Mouse (Mus musculus) frontal cortex, postnatal 10 days (tissue): ENCODE results near the gene Gm10837.
"Not testable (repeated sequence)": the region's sequence is repeated elsewhere in the genome, so short reads cannot be mapped to it uniquely, and the experiment has no call there.

Source experiments
- DNase-seq, 2 experiments: peaks; one replicate each; pipeline ENCODE4 v3.0.0; 2022; ENCODE audit warnings: low spot score in 2 of 2, mixed read lengths in 1 of 2

Gene Gm10837

DNA sequence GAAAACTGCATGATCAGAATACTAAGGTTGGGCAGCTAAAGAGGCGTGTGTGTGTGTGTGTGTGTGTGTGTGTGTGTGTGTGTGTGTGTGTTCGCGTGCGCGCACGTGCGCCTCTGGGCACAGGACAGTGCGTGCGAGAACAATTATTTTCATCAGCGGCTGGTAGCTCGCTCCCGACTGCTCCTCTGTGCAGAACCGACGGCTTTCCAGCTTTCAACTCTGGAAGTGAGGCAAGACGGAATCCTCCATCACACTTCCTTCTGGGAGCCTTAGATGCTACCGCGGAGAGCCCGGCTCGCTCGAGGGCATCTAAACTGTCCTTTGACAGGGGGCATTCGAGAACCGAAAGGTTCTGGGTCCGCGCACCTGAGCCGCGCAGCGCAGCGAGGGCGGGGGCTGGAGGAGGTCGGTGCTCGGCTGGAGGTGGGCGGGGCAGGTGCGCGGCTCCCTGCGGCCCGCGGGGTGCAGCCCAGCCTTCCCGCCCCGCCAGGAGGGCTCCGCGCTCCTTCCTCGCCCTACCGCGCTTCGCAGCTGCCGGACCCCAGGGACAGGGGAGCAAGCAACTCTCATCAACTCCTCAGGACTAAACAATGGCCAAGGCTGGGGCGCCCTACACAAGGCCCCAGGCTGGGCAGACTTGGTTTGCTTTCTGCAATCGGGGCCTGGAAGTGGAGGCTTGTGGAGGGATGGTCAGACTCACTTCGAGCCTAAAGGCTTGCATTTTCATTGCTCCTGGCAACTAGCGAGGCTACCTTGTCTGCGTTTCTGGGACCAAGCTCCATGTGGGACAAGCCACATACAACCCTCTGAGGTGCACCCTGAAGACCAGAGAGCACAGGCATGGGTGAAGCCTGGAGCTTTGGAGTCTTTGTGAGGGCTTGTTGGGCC is at the start of gene Gm10837:
Gene Gm10837 (plus strand): TSS at position 146 of the 888 bp plus-strand sequence.
- no peak for DNase-seq

GRCm38 (mm10) chr14:122449601-122450495 is 40.5 kb upstream of the Gm10837 start:
- no peak for DNase-seq

- DNase-seq = no peak
Measured at GRCm38 (mm10) chr14:122450496-122451382, 39.6 kb upstream of the Gm10837 start, which contains the start of gene Gm5089. Gm5089 (minus strand) TSS chr14:122451115.

- DNase-seq = no peak
Measured at GRCm38 (mm10) chr14:122451551-122452145, 38.7 kb upstream of the Gm10837 start.

GRCm38 (mm10) chr14:122452701-122453387 is 37.5 kb upstream of the Gm10837 start:
- no peak for DNase-seq

DNA sequence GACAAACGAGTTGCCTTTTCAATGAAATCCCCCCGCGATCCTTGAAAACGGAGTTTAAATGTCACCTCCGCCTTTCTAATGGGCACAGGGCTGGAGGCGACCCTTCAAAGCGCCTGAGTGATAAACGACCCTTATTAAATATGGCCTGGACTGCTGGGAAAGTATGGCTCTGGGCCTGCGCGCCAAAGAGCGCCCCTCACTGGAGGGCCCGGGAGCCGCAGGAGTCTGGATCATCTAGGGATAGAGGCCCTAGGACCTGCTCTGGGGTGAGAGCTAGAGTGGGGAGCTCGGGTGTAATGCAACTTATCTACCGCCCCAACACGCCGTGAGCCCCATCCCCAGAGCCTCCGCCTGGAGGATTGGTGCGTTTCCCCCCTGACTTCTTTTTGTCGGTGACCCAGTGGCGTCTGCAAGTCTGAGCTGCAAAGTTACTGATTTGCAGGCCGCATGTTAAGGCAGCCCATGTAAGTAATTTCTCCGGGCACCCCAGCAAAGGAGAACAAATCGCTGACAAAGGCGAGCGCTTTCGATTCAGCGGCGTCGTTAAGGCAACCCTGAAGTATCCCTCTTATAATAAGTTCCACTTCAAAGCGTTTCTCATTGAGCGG is 36.9 kb upstream of the Gm10837 start:
- peak in 1 of 2 experiments; percentile 34 for DNase-seq

DNA sequence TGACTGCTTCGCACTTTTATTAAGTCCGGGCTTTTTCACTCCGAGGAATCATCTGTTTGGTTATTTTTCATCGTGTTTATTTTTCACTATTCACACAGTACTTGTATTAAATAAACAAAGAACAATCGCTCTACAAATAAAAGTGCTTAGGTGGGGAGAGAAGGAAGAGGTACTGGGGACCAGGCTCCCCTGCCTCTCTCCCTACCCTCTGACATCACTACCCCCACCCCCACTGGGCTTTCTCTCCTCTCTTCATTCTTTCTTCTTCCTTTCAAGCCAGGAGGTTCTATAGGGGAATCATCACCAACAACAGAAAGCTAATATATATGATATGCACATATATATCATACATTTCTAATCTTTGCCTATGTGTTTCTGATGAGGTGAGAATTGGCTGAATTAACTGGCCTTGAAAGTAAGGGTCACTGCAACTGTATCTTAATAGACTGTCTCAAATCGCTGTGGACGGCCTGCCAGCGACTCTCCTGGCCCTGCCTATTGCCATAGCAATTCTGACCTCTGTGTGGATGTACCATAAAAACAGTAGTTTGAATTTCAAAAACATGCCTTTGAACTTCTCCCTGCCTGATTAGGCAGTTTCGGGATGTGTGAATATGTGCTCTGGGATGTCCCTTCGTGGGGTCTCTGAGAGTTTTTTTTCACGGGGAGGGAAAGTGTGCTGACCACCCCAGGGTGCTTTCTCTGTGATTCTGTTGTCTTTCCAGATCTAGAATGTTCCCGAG is 36.2 kb upstream of the Gm10837 start:
- DNase-seq = no peak

GRCm38 (mm10) chr14:122454901-122455561 is 35.4 kb upstream of the Gm10837 start:
- no peak for DNase-seq

DNA sequence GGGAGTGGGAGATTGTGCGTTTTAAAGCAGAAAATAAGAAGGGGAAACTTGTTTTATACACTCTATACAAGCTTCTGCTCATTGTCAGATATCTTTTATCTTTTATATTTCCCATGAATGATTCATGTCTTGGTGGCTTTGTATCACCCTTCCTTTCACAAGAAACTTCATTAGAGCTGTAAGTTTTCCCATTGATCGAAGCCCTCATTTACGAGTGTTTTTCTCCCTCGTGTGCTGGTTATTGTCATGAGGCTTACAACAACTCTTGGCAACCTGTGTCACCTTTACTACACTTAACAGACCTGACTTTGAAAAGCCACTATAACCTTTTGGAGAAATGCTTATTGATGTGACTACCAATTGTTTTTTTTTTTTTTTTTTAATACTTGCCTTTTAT is 34.8 kb upstream of the Gm10837 start:
- no peak for DNase-seq

GRCm38 (mm10) chr14:122459332-122459731 is 31.1 kb upstream of the Gm10837 start:
- DNase-seq = not testable (repeated sequence)

- DNase-seq = no peak
Measured at GRCm38 (mm10) chr14:122459776-122460175, 30.6 kb upstream of the Gm10837 start.

DNA sequence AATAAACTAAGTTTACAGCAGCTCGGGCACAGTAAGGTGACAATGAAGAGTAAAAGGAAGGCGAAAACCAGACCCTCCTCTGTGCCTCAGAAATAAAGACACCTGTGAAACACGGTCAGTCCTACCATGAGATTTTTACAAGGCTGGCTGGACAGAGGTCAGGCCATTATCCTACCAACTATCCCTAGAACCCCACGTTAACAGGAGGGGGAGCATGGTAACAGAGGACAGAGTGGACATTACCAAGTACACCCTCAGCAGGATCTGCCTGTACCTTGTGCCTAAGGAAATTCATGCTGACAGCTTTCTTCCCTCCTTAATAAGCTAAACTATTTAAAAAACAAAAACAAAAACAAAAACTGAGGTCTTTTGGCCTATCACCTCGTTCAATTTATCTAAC is 30.2 kb upstream of the Gm10837 start:
- DNase-seq = no peak

DNA sequence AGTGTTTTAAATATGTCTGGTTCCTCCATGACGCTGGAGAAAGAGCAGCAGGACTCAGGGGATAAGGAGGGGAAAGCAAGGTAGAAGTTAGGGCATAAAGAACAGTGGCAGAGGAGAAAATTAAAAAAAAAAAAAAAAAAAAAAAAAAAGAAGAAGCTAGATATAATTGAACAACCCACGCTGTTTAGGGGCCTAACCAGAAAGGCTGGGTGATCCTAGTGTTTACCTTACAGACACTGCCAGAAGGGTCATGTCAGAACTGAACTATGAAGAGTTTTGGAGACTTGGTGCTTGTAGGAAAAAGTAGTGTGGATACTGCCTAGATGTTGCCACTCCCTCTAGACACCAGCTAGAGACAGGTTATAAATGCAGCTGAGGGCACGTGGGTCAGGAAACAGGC is 28.9 kb upstream of the Gm10837 start:
- DNase-seq = no peak

- no peak for DNase-seq
Measured at GRCm38 (mm10) chr14:122461966-122462365, 28.4 kb upstream of the Gm10837 start.

DNA sequence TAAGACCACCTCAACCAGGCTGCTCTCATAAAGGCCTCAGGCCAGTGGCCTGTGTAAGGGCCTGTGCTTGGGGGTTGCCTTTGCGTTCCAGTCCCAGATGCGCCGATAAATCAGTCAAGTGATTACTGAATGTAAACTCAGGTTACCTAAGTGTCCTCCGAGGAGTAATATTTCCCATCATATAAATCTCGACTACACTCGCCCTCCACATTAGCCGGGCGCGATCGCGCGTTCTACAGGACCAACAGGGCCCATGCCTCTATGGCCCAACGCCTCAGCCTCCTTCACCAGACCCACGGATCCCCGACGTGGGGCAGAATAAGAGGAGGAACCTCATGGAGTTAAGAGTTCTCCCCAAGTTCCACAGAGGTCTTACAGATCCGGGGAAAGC is 27.7 kb upstream of the Gm10837 start:
- no peak for DNase-seq

GRCm38 (mm10) chr14:122463080-122463691 is 27.2 kb upstream of the Gm10837 start:
- peak in 1 of 2 experiments; percentile 24 for DNase-seq

DNA sequence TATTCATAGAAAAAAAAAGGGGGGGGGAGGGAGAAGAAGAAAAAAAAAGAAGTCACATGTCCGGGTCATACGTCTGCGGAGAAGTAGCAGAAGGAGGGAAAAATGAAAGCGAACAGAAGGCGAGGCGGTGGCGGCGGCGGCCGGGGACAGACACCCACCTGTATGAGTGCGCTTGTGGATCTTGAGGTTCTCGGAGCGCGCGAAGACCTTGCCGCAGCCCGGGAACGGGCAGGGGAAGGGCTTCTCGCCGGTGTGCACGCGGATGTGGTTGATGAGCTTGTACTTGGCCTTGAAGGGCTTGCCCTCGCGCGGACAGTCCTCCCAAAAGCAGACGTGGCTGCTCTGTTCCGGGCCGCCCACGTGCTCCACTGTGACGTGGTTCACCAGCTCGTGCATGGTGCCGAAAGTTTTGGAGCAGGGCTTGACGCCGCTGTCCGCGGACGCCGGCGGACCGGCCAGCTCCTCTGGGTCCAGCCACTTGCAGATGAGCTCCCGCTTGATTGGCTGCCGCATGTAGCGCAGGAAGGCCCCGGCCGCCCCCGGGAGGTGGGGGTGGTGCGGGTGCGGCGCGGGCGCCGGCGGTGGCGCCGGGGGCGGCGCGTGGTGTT is 26.5 kb upstream of the Gm10837 start:
- peak in 1 of 2 experiments; percentile 49 for DNase-seq

DNA sequence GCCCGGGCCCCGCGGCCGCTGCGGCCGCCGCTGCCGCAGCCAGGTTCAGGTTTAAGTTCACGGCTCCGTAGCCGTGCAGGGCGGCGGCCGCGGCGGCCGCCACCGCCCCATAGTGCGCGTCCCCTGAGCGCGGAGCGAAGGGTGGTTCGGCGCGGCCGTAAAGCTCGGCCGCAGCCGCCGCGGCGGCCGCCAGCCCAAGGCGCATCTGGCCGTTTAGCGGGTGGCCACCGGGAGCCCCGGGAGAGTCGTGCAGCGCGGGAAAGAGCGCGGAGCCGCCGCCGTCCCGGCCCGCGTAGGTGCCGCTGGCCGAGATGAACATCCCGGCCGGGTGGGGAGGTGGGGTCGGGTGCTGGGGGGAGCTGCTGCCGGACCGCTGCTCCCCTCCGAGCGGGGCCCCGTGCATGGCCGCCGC is 26.0 kb upstream of the Gm10837 start:
- no peak for DNase-seq
